Mouse (Mus musculus): ENCODE measurements around the gene Phrf1.
A peak's percentile ranks its signal among the peaks of the same experiment; 100 is the strongest.
"Not testable (repeated sequence)": the region's sequence is repeated elsewhere in the genome, so short reads cannot be mapped to it uniquely, and the experiment has no call there.

Gene Phrf1

GRCm38 (mm10) chr7:141213605-141214235 lies 14.9 kb upstream of the Phrf1 start, which contains the start of gene Lmntd2:
Lmntd2 (minus strand) TSS chr7:141214080.
- no peak for DNase-seq

GRCm38 (mm10) chr7:141214310-141214709 lies 14.3 kb upstream of the Phrf1 start:
- DNase-seq, result no peak

- peak; percentile 76 for DNase-seq
Measured at GRCm38 (mm10) chr7:141215101-141215879, 13.3 kb upstream of the Phrf1 start, which contains the start of gene Rassf7. Rassf7 (plus strand) TSS chr7:141215860.

GRCm38 (mm10) chr7:141215880-141216733 lies 12.5 kb upstream of the Phrf1 start:
- no peak for DNase-seq

- DNase-seq, result no peak
Measured at GRCm38 (mm10) chr7:141216894-141217293, 11.7 kb upstream of the Phrf1 start.

- no peak for DNase-seq
Measured at GRCm38 (mm10) chr7:141217343-141218013, 11.1 kb upstream of the Phrf1 start.

GRCm38 (mm10) chr7:141218141-141218540 lies 10.4 kb upstream of the Phrf1 start:
- no peak for DNase-seq

- DNase-seq, result no peak
Measured at GRCm38 (mm10) chr7:141218557-141219133, 9.9 kb upstream of the Phrf1 start.

GRCm38 (mm10) chr7:141219558-141220099 lies 9.0 kb upstream of the Phrf1 start:
- DNase-seq, result no peak

GRCm38 (mm10) chr7:141220377-141220776 lies 8.2 kb upstream of the Phrf1 start:
- no peak for DNase-seq

- peak; percentile 92 for DNase-seq
Measured at GRCm38 (mm10) chr7:141221249-141222125, 7.1 kb upstream of the Phrf1 start.

GRCm38 (mm10) chr7:141222126-141222467 lies 6.5 kb upstream of the Phrf1 start:
- DNase-seq, result no peak

- no peak for DNase-seq
Measured at GRCm38 (mm10) chr7:141222696-141223215, 5.8 kb upstream of the Phrf1 start.

- DNase-seq, result no peak
Measured at GRCm38 (mm10) chr7:141226535-141226934, 2.0 kb upstream of the Phrf1 start.

GRCm38 (mm10) chr7:141227796-141228195 lies 788 bp upstream of the Phrf1 start:
- DNase-seq, result no peak

GRCm38 (mm10) chr7:141229702-141230101 lies 1.1 kb downstream of the Phrf1 start:
- no peak for DNase-seq

GRCm38 (mm10) chr7:141230570-141230969 lies 2.0 kb downstream of the Phrf1 start:
- no peak for DNase-seq

GRCm38 (mm10) chr7:141231111-141231510 lies 2.5 kb downstream of the Phrf1 start:
- DNase-seq, result no peak

- no peak for DNase-seq
Measured at GRCm38 (mm10) chr7:141231551-141231950, 3.0 kb downstream of the Phrf1 start.

- DNase-seq, result not testable (repeated sequence)
Measured at GRCm38 (mm10) chr7:141250486-141250885, 21.9 kb downstream of the Phrf1 start.

GRCm38 (mm10) chr7:141256159-141256558 lies 27.6 kb downstream of the Phrf1 start:
- no peak for DNase-seq
